Mouse (Mus musculus): ENCODE measurements around the gene Trim30d. TPM values are rescaled to one million over a fixed set of nuclear protein-coding genes. Genes with fewer than 3 reads are reported as not detected.
"Not testable (repeated sequence)": the region's sequence is repeated elsewhere in the genome, so short reads cannot be mapped to it uniquely, and the experiment has no call there.

Gene Trim30d
- total RNA-seq (2021), result under 1 TPM; 0.26 to 0.67 TPM

- DNase-seq, result peak; percentile 2 to 7
- intact Hi-C loops (cut with DNase I), result not testable (repeated sequence)
Observed at GRCm38 (mm10) chr7:104507421-104508065, at the start of gene Trim30d. TSS of gene Trim30d (minus strand) at chr7:104507849.

- DNase-seq, result no peak
- intact Hi-C loops (cut with DNase I), result no loop called here
Observed at GRCm38 (mm10) chr7:104552700-104553099, 45.1 kb upstream of the Trim30d start.

GRCm38 (mm10) chr7:104549833-104550232, 42.2 kb upstream of the Trim30d start, which contains the start of gene Olfr651:
TSS of gene Olfr651 (plus strand) at chr7:104550133.
- intact Hi-C loops (cut with DNase I), result no loop called here

GRCm38 (mm10) chr7:104501589-104502371, 5.9 kb downstream of the Trim30d start:
- peak; percentile 12 to 20 for DNase-seq
- intact Hi-C loops (cut with DNase I), result no loop called here

More at GRCm38 (mm10) chr7:104549833-104550232, 42.2 kb upstream of the Trim30d start, which contains the start of gene Olfr651:
- no peak for DNase-seq

GRCm38 (mm10) chr7:104501186-104501585, 6.5 kb downstream of the Trim30d start:
- peak in 1 of 2 experiments; percentile 2 for DNase-seq
- intact Hi-C loops (cut with DNase I), result not testable (repeated sequence)

- DNase-seq; intact Hi-C loops (cut with DNase I): not testable (repeated sequence)
Observed at GRCm38 (mm10) chr7:104499464-104499863, 8.2 kb downstream of the Trim30d start.

GRCm38 (mm10) chr7:104465065-104465744, 42.4 kb downstream of the Trim30d start, which contains the start of gene Trim30a:
TSS of gene Trim30a (minus strand) at chr7:104465193.
- peak; percentile 19 to 23 for DNase-seq
- intact Hi-C loops (cut with DNase I), result no loop called here

GRCm38 (mm10) chr7:104445961-104446645, 61.5 kb downstream of the Trim30d start:
- intact Hi-C loops (cut with DNase I), result loop anchor here (5.0 kb wide), 1 partner anchor 156 kb away; the partner anchor contains the start of gene Olfr655
- peak; percentile 17 to 20 for DNase-seq

Other genes starting within 250 kb of the Trim30d start
- gene Trim5, start 219.8 kb downstream of the Trim30d start, total RNA-seq (2021), result 1 to 10 TPM; 2.2 to 3.4 TPM
- 1 to 10 TPM; 7.0 to 7.2 TPM for gene Trim12a, start 192.4 kb downstream of the Trim30d start, total RNA-seq (2021)
- gene Trim34b, start 178.4 kb downstream of the Trim30d start, total RNA-seq (2021), result under 1 TPM; 0.26 to 0.35 TPM
- 1 to 10 TPM; 4.5 to 4.9 TPM for gene Trim12c, start 154.5 kb downstream of the Trim30d start, total RNA-seq (2021)
- not detected for gene Trim30b, start 138.0 kb downstream of the Trim30d start, total RNA-seq (2021)
- gene Trim30c, start 107.0 kb downstream of the Trim30d start, total RNA-seq (2021), result not detected
- 1 to 10 TPM; 1.6 to 2.5 TPM for gene Trim30a, start 42.7 kb downstream of the Trim30d start, total RNA-seq (2021)
- gene Olfr651, start 42.3 kb upstream of the Trim30d start, total RNA-seq (2021), result not detected
- gene Olfr652, start 53.1 kb upstream of the Trim30d start, total RNA-seq (2021), result not detected
- gene Olfr653, start 69.5 kb upstream of the Trim30d start, total RNA-seq (2021), result not detected
- gene Olfr654, start 79.2 kb upstream of the Trim30d start, total RNA-seq (2021), result not detected
- not detected for gene Olfr655, start 93.9 kb upstream of the Trim30d start, total RNA-seq (2021)
- gene Olfr656, start 106.1 kb upstream of the Trim30d start, total RNA-seq (2021), result not detected
- not detected for gene Olfr657, start 116.9 kb upstream of the Trim30d start, total RNA-seq (2021)
- gene Olfr658, start 139.5 kb upstream of the Trim30d start, total RNA-seq (2021), result not detected
- gene Olfr659, start 158.9 kb upstream of the Trim30d start, total RNA-seq (2021), result not detected
- gene Olfr661, start 178.7 kb upstream of the Trim30d start, total RNA-seq (2021), result not detected